Mouse (Mus musculus): ENCODE measurements around the gene Tmtc4.

Gene Tmtc4

DNA sequence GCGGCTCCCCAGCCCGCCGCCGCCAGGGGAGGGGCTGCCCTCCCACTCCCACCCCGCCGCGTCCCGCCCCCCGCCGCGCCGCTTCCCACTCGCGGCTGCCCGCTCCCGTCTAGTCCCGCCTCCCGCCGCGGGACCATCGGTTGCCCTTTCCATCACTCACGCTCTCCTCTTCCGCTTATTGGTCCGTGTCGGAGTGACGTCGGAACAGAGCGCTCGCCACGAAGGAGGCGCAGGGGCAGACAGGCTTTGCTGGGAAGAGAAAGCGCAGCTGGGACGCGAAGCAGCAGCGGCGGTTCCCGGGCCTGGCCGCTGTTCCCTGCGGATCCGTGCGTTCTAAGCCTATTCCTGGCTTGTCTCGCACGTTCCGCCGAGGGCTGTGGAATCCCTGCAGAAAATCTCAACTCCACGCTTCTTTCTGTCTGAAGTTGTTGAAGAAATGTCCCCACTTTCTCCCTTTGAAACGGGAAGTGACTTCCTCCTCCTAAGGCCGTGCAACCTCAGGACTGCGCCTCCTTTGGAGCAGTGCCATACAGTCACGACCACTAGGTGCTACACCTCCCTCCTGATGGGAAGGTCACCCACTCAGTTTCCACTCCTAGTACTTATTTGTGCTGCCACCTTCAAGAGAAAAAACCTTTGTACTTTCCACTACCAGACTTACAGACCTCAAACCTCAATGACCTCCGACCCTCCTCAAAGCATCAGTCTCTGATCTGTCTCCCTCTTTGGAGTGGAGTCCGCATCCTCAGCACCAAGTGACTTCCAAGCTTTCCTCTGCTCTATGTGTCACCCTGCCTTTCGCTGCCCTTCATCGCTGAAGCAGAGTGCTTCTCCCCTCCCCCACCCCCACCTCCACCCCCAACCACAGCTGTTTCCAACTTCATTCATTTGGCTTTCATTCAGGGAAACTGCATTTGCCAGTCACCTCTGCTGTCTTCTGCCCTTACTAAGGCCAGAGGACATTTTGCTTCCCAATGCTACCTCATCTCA lies at the start of gene Tmtc4:
Tmtc4 (minus strand) TSS at position 810 of the 990 bp plus-strand sequence.
- peak; percentile 88 to 94 for DNase-seq (ENCODE audit: low spot score in 2 of 2)

DNA sequence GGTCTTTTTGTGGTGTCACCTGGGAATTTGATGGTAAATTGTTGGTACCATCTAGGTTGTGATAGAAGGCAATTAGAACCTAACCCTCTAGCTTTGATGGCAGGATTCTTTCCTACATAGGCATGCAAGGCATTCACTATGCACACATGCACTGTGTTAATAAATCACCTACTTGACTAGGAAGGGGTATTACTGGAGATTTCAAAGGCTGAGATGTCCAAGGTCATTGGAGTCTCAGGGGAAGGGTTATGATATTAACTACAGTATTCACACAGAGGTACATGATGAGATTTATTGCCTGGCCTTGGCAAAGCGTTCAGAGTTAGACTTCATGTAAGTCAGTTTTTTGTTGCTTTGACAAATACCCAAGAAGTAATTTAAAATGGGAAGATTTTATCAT lies 48.6 kb upstream of the Tmtc4 start:
- DNase-seq (ENCODE audit: low spot score in 2 of 2): no peak

DNA sequence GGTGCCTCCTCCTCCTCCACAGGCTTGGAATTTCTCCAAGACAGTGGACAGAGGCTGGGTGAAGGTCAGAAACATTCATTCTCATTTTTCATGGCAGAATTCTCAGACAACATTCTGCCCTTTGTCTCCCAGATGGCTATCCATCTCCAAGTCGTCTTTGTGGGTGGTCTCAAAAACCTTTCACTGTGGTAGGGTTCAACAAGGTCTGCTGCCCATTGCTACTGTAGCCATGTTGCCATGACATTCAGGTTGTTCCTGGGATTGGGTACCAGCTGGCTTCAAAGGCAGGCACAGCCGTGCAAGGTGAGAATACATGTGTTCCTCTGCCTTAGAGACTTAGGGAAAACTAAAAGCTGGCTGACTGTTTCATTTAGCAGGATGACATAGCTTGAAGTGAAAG lies 44.0 kb upstream of the Tmtc4 start:
- no peak for DNase-seq (ENCODE audit: low spot score in 2 of 2)

DNA sequence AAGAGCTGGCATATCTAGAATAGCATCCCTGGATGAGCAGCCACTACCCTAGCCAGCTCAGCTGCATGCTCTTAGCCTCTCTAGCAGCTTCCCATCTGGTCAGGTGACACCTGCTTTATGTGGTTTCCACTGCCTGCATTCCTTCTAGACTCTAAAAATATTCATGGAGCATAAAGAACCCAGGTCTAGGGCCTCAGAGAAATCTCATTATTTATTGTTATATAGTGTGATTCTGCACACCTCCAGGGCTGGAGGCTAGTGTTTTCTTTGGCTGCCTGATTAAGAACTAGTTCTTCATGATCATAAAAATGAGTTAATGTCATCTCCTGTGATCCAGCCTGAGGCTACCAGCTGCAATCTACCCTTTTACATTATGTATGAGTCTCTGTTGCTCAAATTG lies 39.1 kb upstream of the Tmtc4 start:
- DNase-seq (ENCODE audit: low spot score in 2 of 2): no peak

DNA sequence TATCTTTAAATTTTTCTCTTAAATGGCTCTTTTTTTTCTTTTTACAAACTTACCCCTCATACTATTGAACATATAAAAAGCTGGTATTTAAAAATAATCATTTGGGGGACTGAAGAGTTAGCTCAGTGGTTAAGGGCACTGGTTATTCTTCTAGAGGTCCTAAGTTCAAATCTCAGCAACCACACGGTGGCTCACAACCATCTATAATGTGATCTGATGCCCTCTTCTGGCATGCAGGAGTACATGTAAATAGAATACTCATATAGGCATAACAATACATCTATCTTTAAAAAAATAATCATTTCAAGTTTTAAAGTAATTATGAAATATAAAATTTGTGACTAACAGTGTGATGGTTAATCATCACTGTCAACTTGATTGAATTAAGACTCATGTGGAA lies 32.5 kb upstream of the Tmtc4 start:
- no peak for DNase-seq (ENCODE audit: low spot score in 2 of 2)

DNA sequence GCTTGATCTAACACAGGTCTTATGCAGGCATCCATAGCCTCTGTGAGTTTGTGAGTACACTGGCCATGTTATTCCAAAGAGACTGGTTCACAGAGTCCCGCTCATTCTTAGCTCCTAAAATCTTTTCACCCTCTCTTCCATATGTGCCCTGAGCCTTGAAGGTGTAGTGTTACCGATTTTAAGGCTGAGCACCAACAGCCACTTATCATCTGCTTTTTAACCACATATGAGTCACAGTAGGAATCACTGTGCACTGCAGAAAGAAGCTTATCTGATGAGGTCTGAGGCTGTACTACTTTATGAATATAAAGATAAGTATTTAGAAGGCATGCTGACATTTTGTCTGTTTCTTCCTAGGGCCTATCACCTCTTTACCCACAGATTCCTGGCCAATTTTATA lies 31.9 kb upstream of the Tmtc4 start:
- DNase-seq (ENCODE audit: low spot score in 2 of 2): no peak

DNA sequence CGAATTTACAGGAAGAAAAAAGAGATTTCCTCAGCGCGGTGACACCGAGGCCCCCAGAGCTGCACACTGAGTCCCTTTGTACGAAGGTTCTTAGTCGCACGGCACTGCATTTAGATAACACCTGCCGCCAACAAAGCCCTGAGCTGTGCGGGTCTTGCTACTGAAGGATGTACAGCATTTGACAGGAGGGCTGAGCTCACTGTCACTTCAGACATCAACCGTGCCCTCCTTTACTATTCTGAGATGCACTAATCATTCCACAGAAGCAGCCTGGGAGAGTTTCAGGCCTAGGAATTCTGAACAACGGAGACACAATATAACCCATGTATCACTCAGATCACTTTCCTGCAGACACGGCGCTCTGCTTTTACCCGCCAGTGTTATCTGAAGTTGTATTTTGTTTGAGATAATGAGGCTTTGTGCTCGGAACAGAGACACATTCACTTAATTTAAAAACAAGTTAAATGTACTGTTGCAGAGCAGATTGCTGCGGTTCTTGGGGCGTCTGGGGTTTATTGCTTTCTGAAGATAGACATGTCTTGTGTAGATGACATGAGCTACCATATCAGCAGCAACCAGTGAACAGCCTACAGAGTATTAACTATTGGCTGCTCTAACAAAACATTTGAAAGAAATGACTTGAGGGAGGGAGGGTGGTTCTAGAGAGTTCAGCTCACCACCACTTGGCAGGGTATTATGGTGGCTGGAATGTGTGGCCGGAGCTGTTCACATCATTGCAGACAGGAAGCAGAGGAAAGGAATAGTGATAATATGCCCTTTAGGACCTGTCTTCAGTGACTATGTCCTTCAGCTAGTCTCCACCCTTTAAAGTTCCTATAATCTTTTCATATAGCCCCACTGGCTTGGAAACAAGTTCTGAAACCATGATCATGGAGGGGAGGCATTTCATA lies 25.5 kb upstream of the Tmtc4 start:
- DNase-seq (ENCODE audit: low spot score in 2 of 2): no peak

DNA sequence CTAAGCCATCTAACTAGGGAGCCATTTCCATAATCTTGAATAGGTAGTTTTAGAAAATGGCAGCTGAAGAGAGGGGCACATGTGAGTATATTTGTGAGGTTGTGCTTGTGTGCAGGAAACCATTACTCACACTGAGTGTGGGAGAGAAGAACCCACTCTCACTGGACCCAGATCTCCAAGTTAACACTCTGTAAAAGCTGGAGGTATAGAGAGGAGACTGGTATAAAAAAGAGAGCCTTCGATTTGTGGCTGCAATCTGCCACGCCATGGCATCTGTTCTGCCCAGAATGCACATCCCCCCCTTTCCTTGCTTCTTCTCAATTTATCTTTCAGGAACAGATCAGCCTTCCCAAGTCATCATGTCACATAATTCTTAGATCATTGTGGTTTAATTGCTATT lies 24.8 kb upstream of the Tmtc4 start:
- DNase-seq (ENCODE audit: low spot score in 2 of 2): no peak

DNA sequence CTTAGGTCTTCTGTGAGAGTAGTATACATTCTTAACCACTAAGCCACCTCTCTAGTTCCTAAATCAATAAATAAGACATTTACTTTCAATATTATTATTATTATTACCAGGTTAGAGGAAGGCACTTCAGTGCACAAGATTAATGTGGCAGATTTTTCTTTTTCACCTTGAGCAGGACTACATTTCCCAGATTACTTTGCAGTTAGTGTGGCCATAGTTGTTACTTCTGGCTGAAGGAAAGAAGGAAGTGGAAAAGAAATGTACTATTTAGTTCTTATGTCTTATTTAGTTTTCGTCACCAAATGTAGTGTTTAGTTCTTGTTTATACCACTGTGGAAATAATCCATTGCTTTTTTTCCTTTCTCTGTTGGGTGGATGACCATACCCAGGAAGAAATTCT lies 19.9 kb upstream of the Tmtc4 start:
- no peak for DNase-seq (ENCODE audit: low spot score in 2 of 2)

DNA sequence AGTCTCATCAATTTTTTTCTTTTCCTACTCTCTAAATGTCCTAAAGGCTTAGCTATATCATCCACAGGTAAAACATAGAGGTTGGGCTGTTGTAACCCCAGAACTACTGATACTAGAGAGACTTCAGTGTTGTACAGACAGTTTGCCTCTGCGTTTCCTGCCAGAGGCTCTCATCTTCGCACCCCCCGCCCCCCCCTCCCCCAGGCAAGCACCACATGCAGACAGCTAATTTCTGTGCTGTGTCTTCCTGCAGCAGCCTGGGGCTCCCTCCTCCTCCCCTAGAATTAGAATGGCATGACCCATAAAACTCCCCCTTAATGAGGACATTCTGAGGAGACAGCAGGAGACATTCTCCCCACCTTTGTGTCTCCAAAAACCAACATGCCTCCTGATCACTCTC lies 17.6 kb upstream of the Tmtc4 start:
- DNase-seq (ENCODE audit: low spot score in 2 of 2): no peak

DNA sequence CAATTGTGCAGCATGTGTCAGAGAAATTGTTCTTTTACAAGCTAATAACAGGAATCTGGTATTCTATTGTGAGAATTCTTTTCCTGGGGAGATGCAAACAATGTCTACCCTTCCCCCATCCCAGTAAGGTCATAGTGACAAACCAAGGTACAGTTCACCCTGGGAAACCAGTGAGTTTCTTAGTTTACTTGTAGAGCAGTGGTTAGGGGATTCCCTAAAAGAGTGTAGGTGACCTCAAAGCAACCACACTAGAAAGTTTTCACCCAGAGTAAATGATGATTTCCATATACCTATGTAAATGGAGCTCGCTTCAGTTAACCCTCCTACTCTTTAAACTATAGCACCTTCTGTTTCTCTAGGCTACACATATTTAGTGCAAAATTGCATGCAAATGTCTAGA lies 13.6 kb upstream of the Tmtc4 start:
- no peak for DNase-seq (ENCODE audit: low spot score in 2 of 2)

DNA sequence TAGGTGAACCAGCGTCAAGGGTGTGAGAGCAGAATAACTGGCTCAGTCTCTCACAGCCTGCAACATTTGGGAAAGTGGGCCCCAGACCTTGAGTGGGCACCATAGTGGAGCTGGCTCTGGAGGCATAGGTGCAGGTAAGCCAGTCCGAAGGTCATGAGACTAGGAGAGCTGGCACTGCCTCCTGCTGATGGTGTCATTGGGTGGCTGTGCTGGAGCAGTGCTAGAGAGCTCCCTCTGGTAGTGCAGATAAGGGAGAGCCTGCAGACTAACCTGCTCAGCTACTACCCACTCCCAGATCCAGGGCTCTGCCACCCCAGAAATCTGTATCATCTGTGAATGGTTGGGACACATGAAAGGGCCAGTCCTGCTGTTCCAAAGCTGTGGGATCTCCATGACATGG lies 10.1 kb upstream of the Tmtc4 start:
- no peak for DNase-seq (ENCODE audit: low spot score in 2 of 2)

DNA sequence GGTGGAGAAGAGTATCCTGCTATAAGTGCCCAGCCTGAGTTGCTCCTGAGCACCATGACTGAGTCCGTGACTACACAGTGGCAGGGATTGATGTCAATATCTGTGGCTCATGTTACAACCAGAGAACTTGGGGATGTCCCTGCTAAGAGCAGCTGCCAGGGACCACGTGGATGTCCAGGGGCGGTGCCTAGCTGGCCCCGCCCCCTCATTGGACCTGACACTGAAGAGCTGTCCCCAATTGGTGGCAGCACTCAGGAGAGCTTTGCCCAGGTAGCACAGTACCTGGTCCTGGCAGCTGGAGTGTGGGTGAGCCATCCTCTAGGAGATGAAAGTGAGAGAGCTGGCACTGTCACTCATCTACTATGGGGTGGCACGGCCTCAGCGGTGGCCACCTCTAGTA lies 9.1 kb upstream of the Tmtc4 start:
- no peak for DNase-seq (ENCODE audit: low spot score in 2 of 2)

DNA sequence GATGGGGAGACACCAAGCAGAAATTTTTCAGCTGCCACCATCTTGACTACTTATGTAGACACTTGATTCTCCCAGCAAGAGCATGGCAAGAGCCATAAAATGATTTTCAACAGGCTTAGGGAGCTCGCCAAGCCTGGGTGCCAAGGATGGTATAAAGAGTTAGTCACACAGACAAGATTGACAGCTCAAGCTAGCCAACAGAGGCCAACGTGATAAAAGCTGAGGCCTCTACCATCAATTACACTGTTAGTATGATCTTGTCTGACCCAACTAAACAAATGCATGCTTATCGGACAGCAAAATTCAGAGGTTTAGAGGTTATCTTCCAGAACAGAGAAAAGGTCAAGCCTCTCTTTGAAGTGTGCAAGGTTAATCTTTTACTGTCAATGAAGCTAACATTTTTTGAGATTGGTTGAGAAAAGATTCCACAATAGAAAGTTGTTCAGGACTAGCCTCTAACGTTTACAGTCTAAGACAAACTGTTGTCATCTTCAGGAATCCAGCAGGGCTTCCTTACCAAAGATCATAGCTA lies 6.8 kb upstream of the Tmtc4 start:
- no peak for DNase-seq (ENCODE audit: low spot score in 2 of 2)

DNA sequence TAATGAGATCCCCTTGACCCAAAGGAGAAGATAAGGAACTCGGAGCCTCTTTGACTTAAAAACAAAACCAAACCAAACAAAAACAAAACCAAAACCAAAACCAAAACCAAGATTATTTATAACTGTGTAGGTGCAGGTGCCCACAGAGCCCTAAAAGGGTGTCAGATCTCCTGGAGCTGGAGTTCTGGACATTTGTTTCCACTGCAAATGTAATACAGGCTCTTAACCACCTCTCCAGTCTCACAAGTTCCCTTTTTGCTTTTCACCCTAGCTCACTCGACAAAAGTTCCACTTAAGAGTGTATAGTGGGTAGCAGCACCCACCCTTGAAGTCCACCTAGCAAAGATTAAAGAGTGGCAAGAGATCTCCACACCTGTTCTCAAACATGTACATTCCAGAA lies 2.6 kb upstream of the Tmtc4 start:
- no peak for DNase-seq (ENCODE audit: low spot score in 2 of 2)

DNA sequence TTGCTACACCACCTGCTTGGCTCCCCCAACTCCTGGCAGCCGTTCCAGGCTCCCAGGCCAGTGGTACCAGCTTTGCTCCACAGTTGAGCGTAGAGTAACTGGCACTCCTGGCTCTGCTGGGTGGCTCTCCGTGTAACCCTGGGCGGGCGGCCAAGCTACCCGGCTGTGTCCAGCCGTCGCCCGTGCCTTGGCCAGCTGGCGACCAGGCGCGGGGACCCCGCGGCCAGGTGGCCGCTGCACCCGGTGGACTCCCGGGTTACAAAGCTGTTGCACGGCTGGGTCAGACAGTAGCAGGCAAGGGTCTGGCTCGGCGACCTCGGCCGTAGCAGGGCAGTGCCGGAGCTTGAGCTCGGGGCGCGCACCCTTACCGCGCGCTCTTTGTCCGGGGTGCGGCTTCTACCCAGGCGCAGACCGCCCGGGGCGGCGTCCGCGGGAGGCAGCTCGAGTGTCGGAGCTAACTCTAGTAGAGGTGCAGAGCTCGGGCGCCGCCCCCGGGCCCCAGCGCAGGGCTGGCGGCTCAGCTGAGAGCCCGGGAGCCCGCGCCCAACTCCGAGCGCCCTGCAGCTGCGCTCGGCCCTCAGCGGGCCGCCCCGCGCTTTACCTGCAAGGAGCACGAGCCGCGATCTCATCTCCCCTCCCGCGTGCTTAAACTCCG lies 1.1 kb downstream of the Tmtc4 start:
- peak; percentile 46 to 63 for DNase-seq (ENCODE audit: low spot score in 2 of 2)

DNA sequence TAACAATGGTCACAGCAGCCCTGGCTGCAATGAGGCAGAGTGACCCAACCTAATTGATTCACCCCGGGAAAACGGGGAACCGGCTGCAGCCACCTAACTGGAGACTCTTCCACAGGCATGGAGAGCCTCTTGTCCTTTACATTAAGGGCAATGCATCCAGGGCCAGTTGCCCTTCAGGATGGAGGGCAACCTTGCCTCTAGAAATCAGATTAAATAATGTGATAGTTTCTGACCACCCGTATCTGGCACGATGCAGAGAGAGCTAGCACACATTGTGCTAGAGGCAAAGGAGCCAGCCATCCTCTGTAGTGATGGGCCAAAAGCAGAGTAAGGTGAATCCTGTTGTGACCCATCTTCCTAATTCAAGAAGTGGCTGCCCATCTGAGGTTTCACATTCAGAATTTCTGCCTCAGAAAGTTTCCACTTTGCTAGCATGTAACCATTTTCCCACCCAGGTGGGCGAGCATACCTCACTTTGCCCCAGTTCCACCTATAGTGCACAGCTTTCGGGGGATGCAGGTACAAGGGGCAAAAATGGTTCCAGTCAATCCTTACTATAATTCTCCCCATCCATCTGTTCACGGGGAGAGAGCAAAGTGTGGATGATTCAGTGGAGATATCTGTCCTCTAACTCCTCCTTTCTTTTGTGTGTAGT lies 1.9 kb downstream of the Tmtc4 start:
- DNase-seq (ENCODE audit: low spot score in 2 of 2): no peak

DNA sequence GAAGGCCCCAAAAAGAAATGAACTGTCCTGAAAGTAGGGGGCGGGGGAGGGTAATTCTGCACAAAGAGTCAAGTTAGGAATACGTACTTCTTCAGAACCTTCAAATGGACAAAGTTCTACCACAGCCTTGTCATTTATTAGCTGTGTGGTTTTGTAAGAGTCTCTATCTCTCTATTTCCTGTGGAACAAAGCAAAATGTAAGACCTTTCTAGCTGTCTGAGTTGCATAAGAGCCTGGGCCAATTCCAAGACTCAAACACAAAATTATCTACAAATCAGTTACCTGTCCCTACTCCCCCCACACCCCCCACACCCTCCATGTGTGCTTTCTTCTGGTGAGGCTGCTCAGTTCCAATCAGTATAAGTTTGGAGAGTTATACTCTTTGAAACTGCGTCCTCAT lies 5.0 kb downstream of the Tmtc4 start:
- no peak for DNase-seq (ENCODE audit: low spot score in 2 of 2)

DNA sequence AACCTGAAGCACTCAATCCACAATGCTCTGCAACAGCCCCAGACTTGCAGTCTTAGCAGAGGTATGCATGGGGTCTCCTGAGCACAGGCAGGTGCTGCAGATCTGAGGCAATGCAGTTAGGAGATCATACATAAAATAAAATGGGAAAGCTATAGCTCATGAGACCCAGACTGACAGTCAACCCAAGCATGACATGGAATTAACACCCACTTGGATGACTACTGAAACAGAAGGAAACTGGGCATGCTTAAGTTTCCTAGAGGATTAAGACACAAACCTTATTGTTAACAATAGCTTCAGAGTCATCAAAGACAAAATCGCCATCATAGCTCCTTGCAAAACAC lies 6.1 kb downstream of the Tmtc4 start:
- no peak for DNase-seq (ENCODE audit: low spot score in 2 of 2)

DNA sequence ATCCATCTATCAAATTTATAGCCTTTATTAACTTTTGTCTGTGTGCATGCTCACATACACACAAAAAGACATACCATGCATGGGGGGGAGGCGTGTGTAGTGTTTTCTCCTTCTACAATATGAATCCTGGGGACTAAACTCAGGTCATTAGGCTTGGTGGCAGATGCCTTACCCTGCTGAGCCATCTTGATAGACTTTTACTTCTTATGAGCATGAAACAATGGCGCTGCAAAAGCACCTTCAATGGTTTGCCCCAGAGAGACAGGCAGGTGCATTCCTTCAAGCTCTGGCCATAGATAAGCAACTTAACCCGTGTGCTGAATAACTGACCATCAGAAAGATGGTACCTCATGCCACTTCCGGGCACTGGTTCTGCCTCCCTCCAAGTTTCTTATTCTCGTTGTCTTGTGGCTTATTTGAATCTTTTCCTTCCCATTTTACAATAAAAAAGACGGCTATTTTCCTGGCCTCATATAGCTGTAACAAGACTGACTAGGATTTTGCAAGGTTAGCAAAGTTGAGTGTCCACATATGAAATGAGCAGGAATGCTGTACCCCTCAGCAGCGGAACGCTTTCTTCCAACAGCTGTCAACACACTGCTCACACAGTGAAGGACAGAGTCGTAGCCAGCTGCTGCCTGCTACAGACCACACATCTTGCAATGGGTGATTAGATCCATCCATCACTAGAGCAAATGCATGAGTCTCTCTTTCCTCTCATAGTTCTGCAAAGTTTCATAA lies 6.6 kb downstream of the Tmtc4 start:
- no peak for DNase-seq (ENCODE audit: low spot score in 2 of 2)

All from frontal cortex, postnatal 10 days (tissue).